Mouse (Mus musculus): Measurements from ENCODE around the gene Tspan9. TPM values are rescaled to one million over a fixed set of nuclear protein-coding genes. Genes with fewer than 3 reads are reported as not detected.

Tspan9 gene
- total RNA-seq, 4 experiments from 2014 or later = 67.0 to 124 (median 99.7) TPM

GRCm38 (mm10) chr6:128020053-128020452 is 123.3 kb downstream of the Tspan9 start:
- no peak for DNase-seq (ENCODE audit: low spot score)

GRCm38 (mm10) chr6:128019119-128019518 is 124.3 kb downstream of the Tspan9 start:
- no peak for DNase-seq (ENCODE audit: low spot score)

- no peak for DNase-seq (ENCODE audit: low spot score)
Measured at GRCm38 (mm10) chr6:128015304-128015703, 128.1 kb downstream of the Tspan9 start.

GRCm38 (mm10) chr6:128011781-128012180 is 131.6 kb downstream of the Tspan9 start:
- DNase-seq (ENCODE audit: low spot score) = no peak

- DNase-seq (ENCODE audit: low spot score) = no peak
Measured at GRCm38 (mm10) chr6:128011071-128011477, 132.3 kb downstream of the Tspan9 start.

- DNase-seq (ENCODE audit: low spot score) = no peak
Measured at GRCm38 (mm10) chr6:128010135-128010971, 133.0 kb downstream of the Tspan9 start.

GRCm38 (mm10) chr6:128007982-128008562 is 135.3 kb downstream of the Tspan9 start:
- no peak for DNase-seq (ENCODE audit: low spot score)

GRCm38 (mm10) chr6:128007241-128007701 is 136.1 kb downstream of the Tspan9 start:
- peak; percentile 28 for DNase-seq (ENCODE audit: low spot score)

GRCm38 (mm10) chr6:128006156-128006555 is 137.2 kb downstream of the Tspan9 start:
- DNase-seq (ENCODE audit: low spot score) = no peak

- no peak for DNase-seq (ENCODE audit: low spot score)
Measured at GRCm38 (mm10) chr6:128004544-128004943, 138.8 kb downstream of the Tspan9 start.

GRCm38 (mm10) chr6:128003542-128003941 is 139.9 kb downstream of the Tspan9 start:
- DNase-seq (ENCODE audit: low spot score) = no peak

GRCm38 (mm10) chr6:128002667-128003066 is 140.7 kb downstream of the Tspan9 start:
- DNase-seq (ENCODE audit: low spot score) = no peak

- DNase-seq (ENCODE audit: low spot score) = no peak
Measured at GRCm38 (mm10) chr6:128002104-128002503, 141.3 kb downstream of the Tspan9 start.

GRCm38 (mm10) chr6:128001587-128001986 is 141.8 kb downstream of the Tspan9 start:
- DNase-seq (ENCODE audit: low spot score) = no peak

- no peak for DNase-seq (ENCODE audit: low spot score)
Measured at GRCm38 (mm10) chr6:128000777-128001176, 142.6 kb downstream of the Tspan9 start.

- DNase-seq (ENCODE audit: low spot score) = no peak
Measured at GRCm38 (mm10) chr6:127999118-127999517, 144.3 kb downstream of the Tspan9 start.

GRCm38 (mm10) chr6:127996928-127997327 is 146.5 kb downstream of the Tspan9 start:
- DNase-seq (ENCODE audit: low spot score) = no peak

- DNase-seq (ENCODE audit: low spot score) = no peak
Measured at GRCm38 (mm10) chr6:127992993-127993392, 150.4 kb downstream of the Tspan9 start.

GRCm38 (mm10) chr6:127991509-127992176 is 151.8 kb downstream of the Tspan9 start:
- DNase-seq (ENCODE audit: low spot score) = peak; percentile 50

- DNase-seq (ENCODE audit: low spot score) = peak; percentile 93
Measured at GRCm38 (mm10) chr6:127989624-127990212, 153.7 kb downstream of the Tspan9 start.

GRCm38 (mm10) chr6:127988944-127989494 is 154.4 kb downstream of the Tspan9 start:
- no peak for DNase-seq (ENCODE audit: low spot score)

GRCm38 (mm10) chr6:127987374-127987773 is 156.0 kb downstream of the Tspan9 start:
- peak; percentile 19 for DNase-seq (ENCODE audit: low spot score)
